Mouse (Mus musculus): Measurements from ENCODE around the gene Eef1akmt3. TPM values are rescaled to one million over a fixed set of nuclear protein-coding genes. Genes with fewer than 3 reads are reported as not detected.

The Eef1akmt3 gene
- polyA plus RNA-seq, 1 experiment from 2014 or later = 1.2 TPM

- WGBS = 2% methylated on average over 19 of the region's 49 CpGs
- Histone ChIP-seq H3K9ac (ENCODE audit: low read length) (peak overlapping the region; percentile 38), H3K4me1 (replicated peaks; ENCODE audit: control insufficient read depth, insufficient read depth) (no peaks in the 10 kb centered on the region; the same call in 1 of the 2 replicates), H3K4me2 (replicated peaks; ENCODE audit: low read depth) (peak overlapping the region; percentile 70), H3K27me3 (ENCODE audit: control insufficient read depth, insufficient read depth, low read length) (peaks cover 5% of the 10 kb centered on the region), H3K36me3 (ENCODE audit: control insufficient read depth, insufficient read depth, low read length) (no peaks in the 10 kb centered on the region), H3K9me3 (ENCODE audit: control insufficient read depth, low read length) (no peaks in the 10 kb centered on the region), H3K4me3 (ENCODE audit: low read depth, low read length) (peak overlapping the region; percentile 49), H3K27ac (replicated peaks) (no peak overlapping the region)
- ATAC-seq (ENCODE audit: low FRiP score, low TSS enrichment) (no peak), DNase-seq (ENCODE audit: low spot score) (no peak)
- TF ChIP-seq EP300 (optimal IDR thresholded peaks at IDR 0.05) (no peak), CTCF (IDR thresholded peaks at IDR 0.05; ENCODE audit: low read depth) (no peak)
Observed at GRCm38 (mm10) chr10:127078677-127079575, 37.6 kb upstream of the Eef1akmt3 start.

GRCm38 (mm10) chr10:127078001-127078676 lies 36.8 kb upstream of the Eef1akmt3 start:
- Histone ChIP-seq H3K27me3 (ENCODE audit: control insufficient read depth, insufficient read depth, low read length) (peaks cover 5% of the 10 kb centered on the region), H3K4me3 (ENCODE audit: low read depth, low read length) (no peak overlapping the region; the same call in 1 of the 2 replicates), H3K4me2 (replicated peaks; ENCODE audit: low read depth) (peak overlapping the region; percentile 70), H3K9ac (ENCODE audit: low read length) (no peak overlapping the region), H3K9me3 (ENCODE audit: control insufficient read depth, low read length) (no peaks in the 10 kb centered on the region), H3K36me3 (ENCODE audit: control insufficient read depth, insufficient read depth, low read length) (no peaks in the 10 kb centered on the region), H3K4me1 (replicated peaks; ENCODE audit: control insufficient read depth, insufficient read depth) (no peaks in the 10 kb centered on the region; the same call in 1 of the 2 replicates), H3K27ac (replicated peaks) (no peak overlapping the region)
- no peak for ATAC-seq (ENCODE audit: low FRiP score, low TSS enrichment)
- DNase-seq (ENCODE audit: low spot score) = no peak
- TF ChIP-seq CTCF (IDR thresholded peaks at IDR 0.05; ENCODE audit: low read depth) (no peak), EP300 (optimal IDR thresholded peaks at IDR 0.05) (no peak)
- WGBS = 3% methylated on average over 12 of the region's 12 CpGs

GRCm38 (mm10) chr10:127077515-127077914 lies 36.2 kb upstream of the Eef1akmt3 start:
- no peak for TF ChIP-seq EP300 (optimal IDR thresholded peaks at IDR 0.05)
- no peak for TF ChIP-seq CTCF (IDR thresholded peaks at IDR 0.05; ENCODE audit: low read depth)
- Histone ChIP-seq H3K36me3 (ENCODE audit: control insufficient read depth, insufficient read depth, low read length) (no peaks in the 10 kb centered on the region), H3K9ac (ENCODE audit: low read length) (no peak overlapping the region), H3K27me3 (ENCODE audit: control insufficient read depth, insufficient read depth, low read length) (peaks cover 5% of the 10 kb centered on the region), H3K4me2 (replicated peaks; ENCODE audit: low read depth) (no peak overlapping the region), H3K27ac (replicated peaks) (no peak overlapping the region), H3K4me1 (replicated peaks; ENCODE audit: control insufficient read depth, insufficient read depth) (no peaks in the 10 kb centered on the region; the same call in 1 of the 2 replicates), H3K4me3 (ENCODE audit: low read depth, low read length) (no peak overlapping the region), H3K9me3 (ENCODE audit: control insufficient read depth, low read length) (no peaks in the 10 kb centered on the region)
- no peak for DNase-seq (ENCODE audit: low spot score)
- WGBS = 19% methylated on average over 10 of the region's 10 CpGs
- no peak for ATAC-seq (ENCODE audit: low FRiP score, low TSS enrichment)

- Histone ChIP-seq H3K27me3 (ENCODE audit: control insufficient read depth, insufficient read depth, low read length) (peaks cover 4% of the 10 kb centered on the region), H3K9me3 (ENCODE audit: control insufficient read depth, low read length) (no peaks in the 10 kb centered on the region), H3K9ac (ENCODE audit: low read length) (no peak overlapping the region), H3K27ac (replicated peaks) (no peak overlapping the region), H3K4me2 (replicated peaks; ENCODE audit: low read depth) (no peak overlapping the region), H3K4me3 (ENCODE audit: low read depth, low read length) (no peak overlapping the region), H3K36me3 (ENCODE audit: control insufficient read depth, insufficient read depth, low read length) (no peaks in the 10 kb centered on the region), H3K4me1 (replicated peaks; ENCODE audit: control insufficient read depth, insufficient read depth) (no peaks in the 10 kb centered on the region; the same call in 1 of the 2 replicates)
- WGBS = 31% methylated on average over 4 of the region's 4 CpGs
- no peak for ATAC-seq (ENCODE audit: low FRiP score, low TSS enrichment)
- TF ChIP-seq EP300 (optimal IDR thresholded peaks at IDR 0.05) = no peak
- no peak for TF ChIP-seq CTCF (IDR thresholded peaks at IDR 0.05; ENCODE audit: low read depth)
- no peak for DNase-seq (ENCODE audit: low spot score)
Observed at GRCm38 (mm10) chr10:127076082-127076481, 34.8 kb upstream of the Eef1akmt3 start.

- Histone ChIP-seq H3K9me3 (ENCODE audit: control insufficient read depth, low read length) (no peaks in the 10 kb centered on the region), H3K4me3 (ENCODE audit: low read depth, low read length) (no peak overlapping the region), H3K27me3 (ENCODE audit: control insufficient read depth, insufficient read depth, low read length) (no peaks in the 10 kb centered on the region; the same call in 1 of the 2 replicates), H3K36me3 (ENCODE audit: control insufficient read depth, insufficient read depth, low read length) (no peaks in the 10 kb centered on the region), H3K4me1 (replicated peaks; ENCODE audit: control insufficient read depth, insufficient read depth) (no peaks in the 10 kb centered on the region; the same call in 1 of the 2 replicates), H3K27ac (replicated peaks) (no peak overlapping the region), H3K9ac (ENCODE audit: low read length) (no peak overlapping the region), H3K4me2 (replicated peaks; ENCODE audit: low read depth) (no peak overlapping the region)
- ATAC-seq (ENCODE audit: low FRiP score, low TSS enrichment) = no peak
- WGBS = 63% methylated on average over 8 of the region's 8 CpGs
- DNase-seq (ENCODE audit: low spot score) = no peak
- TF ChIP-seq CTCF (IDR thresholded peaks at IDR 0.05; ENCODE audit: low read depth) (no peak), EP300 (optimal IDR thresholded peaks at IDR 0.05) (no peak)
Observed at GRCm38 (mm10) chr10:127075651-127076050, 34.3 kb upstream of the Eef1akmt3 start.

Measured in stomach, postnatal 0 days (tissue).